Mouse (Mus musculus): ENCODE results near the gene Dst.

Dst gene

GRCm38 (mm10) chr1:33977832-33978231 is 69.8 kb downstream of the Dst start:
- no peak for DNase-seq (ENCODE audit: low spot score)

- DNase-seq (ENCODE audit: low spot score), result no peak
Measured at GRCm38 (mm10) chr1:33980420-33980819, 72.4 kb downstream of the Dst start.

DNA sequence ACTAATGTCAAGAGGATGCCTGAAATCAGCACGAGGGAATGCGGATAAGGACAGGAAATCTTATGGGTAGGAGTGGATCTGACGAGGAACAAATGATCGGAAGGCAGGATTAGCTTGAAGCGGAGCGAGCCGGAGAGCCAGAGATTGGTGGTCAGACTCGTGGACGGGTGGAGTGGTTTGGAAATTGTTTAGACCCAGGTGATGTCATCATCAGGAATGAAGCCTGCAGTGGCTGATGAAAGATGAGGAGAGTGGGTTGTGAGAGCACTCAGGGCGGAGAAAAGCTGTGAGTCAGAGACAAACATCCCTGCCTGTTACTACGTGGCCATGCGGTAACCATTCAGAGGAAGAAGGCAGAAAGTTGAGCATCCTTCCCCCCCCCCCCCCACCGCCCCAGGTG is 81.6 kb downstream of the Dst start:
- no peak for DNase-seq (ENCODE audit: low spot score)

GRCm38 (mm10) chr1:33991067-33991466 is 83.0 kb downstream of the Dst start:
- DNase-seq (ENCODE audit: low spot score), result no peak

DNA sequence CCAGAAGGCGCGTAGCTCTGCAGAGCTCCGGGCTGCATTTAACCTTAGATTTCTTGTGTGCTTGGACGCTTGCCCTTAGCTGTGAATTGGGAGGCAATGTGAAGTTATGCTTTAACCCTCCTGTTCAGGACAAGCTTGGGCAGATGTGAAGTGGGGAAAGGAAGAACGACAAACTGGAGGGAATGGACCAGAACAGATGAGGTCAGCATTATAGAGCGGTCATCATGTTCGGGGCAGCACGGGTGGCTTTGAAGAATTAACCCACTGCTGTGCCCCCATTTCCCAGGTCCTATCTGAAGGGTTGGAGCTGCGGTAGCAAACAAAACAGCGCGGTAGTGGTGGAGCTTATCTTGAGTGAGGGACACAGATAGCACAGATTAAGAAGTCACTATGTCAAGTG is 84.8 kb downstream of the Dst start:
- DNase-seq (ENCODE audit: low spot score), result no peak

- DNase-seq (ENCODE audit: low spot score), result no peak
Measured at GRCm38 (mm10) chr1:33994201-33994600, 86.2 kb downstream of the Dst start.

- no peak for DNase-seq (ENCODE audit: low spot score)
Measured at GRCm38 (mm10) chr1:33995386-33995785, 87.4 kb downstream of the Dst start.

DNA sequence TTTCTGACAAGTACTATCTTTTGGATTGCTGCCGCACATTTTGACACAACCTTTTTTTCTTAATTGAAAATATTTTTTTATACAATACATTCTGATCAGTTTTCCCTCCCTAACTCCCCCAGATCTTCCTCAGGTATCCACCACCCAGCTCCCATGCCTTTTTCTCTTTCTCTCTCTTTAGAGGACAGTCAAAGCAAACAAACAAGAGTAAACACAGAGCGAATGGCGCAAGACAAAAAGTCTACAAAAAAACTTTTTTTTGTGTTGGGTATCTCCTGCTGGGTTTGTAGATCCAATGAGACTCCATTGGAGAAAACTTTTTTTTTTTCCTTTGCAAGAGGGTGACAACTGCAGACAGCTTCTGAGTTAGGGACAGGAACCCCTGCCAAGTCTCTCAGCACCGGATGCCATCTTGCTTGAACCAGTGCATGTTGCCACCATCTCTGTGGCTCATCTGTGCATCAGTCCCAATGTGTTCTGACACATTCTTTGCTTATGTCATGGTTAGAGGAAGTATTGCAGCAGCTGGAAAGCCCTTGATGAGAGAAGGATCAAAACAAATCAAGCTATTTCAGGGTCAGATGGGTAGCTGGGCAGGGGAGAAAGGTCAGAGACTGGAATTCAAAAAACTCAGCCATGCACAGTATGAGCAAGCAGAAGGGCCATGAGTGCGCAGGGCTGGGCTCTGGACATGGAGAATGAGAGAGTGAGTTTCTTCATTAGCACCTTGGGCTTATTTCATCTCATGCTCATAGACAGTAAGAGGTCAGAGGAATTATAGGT is 88.3 kb downstream of the Dst start:
- no peak for DNase-seq (ENCODE audit: low spot score)

GRCm38 (mm10) chr1:34002321-34002720 is 94.3 kb downstream of the Dst start:
- DNase-seq (ENCODE audit: low spot score), result no peak

DNA sequence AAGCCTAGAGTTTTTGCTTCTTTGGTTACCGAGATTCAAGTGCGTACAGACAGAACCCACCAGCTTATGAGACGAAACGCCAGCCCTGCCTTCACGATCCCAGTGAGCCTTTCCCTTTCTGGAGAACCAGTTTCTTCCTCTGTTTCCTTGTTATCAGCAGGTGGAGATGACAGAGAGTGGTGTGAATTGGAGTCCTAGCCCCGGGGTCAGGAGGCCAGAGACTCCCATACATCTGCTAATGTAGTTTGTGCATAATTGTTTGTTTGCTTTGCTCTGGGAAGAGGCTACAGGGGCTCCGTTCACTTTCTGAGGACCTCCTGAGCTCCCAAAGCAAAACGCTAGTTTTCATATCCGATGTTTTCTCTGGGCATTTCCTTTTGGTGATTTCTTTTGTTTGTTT is 94.9 kb downstream of the Dst start:
- DNase-seq (ENCODE audit: low spot score), result no peak

DNA sequence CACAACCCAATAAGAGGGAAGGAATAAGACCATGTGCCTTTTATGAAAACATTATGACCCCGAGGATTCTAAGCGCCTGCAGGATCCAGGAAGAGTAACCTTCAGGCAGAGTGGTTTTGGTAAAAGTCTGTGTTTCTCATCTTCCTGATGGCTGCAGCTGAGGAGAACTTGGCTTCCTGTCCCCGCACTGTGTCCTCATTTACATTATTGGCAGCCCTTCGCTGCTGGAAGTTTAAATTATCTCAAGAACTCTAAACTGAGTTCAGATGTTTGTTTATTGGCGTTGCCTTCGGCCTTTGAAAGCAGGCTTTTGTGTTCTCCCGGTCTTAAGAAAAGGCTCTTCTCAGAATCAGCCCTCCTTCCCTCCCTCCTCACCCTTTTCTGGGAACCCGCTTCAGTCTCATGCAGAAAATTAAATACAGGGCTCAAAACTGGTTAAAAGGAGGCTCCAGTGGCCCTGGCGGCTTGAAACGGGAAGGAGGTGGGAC is 97.3 kb downstream of the Dst start:
- no peak for DNase-seq (ENCODE audit: low spot score)

GRCm38 (mm10) chr1:34005726-34006638 is 98.0 kb downstream of the Dst start:
- DNase-seq (ENCODE audit: low spot score), result peak; percentile 72

- DNase-seq (ENCODE audit: low spot score), result no peak
Measured at GRCm38 (mm10) chr1:34006828-34007361, 98.9 kb downstream of the Dst start.

GRCm38 (mm10) chr1:34007379-34007778 is 99.4 kb downstream of the Dst start:
- DNase-seq (ENCODE audit: low spot score), result no peak

DNA sequence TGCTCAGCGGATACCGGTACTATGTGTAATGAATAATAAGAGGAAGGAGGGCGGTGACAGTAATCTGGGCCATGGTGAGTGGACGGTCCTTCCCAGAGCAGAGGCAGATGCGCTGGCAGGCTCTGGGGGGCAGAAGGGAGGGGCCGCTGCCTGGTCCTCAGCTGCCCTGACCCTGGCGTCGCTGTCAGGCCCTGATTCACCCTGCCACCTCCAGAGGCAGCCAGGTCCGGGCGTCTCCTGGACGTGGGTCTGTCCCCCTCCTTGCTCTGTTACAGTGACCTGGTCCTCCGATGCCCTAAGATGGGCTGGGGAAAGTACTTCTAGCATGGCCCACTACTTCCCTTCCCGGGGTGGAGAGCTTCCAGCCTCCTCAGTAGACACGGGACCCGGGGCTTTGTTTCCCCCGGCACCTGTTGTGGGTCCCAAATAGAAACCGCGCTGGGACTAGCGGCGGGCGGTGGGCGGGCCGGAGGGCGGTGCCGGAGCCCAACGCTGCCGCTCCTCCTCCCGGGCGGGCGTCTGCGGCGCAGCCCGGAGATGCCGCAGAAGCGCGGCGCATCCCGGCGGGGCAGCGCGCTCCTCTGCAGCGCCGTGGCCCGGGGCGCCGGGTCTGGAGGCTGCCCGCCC is 103.1 kb downstream of the Dst start:
- no peak for DNase-seq (ENCODE audit: low spot score)

DNA sequence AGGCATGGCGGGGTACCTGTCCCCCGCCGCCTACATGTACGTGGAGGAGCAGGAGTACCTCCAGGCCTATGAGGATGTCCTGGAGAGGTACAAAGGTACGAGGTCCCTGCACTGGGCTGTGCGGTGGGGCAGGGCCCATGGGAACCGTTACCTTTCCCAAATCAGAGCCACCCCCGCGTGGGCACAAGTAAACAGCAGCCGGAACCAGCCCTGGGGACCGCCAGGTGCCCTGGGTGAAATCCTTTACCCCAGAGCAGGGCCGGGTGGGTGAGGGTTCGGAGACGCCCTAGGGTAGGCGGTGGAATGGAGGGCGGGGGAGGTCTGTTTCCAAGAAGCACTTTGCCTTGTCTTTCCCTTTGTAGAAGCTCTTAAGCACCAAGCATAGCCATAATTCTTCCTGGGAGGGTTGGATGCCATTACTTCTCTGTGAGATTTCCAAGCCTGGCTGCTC is 103.8 kb downstream of the Dst start:
- DNase-seq (ENCODE audit: low spot score), result no peak

GRCm38 (mm10) chr1:34013490-34013889 is 105.5 kb downstream of the Dst start:
- DNase-seq (ENCODE audit: low spot score), result no peak

GRCm38 (mm10) chr1:34016780-34017179 is 108.8 kb downstream of the Dst start:
- no peak for DNase-seq (ENCODE audit: low spot score)

DNA sequence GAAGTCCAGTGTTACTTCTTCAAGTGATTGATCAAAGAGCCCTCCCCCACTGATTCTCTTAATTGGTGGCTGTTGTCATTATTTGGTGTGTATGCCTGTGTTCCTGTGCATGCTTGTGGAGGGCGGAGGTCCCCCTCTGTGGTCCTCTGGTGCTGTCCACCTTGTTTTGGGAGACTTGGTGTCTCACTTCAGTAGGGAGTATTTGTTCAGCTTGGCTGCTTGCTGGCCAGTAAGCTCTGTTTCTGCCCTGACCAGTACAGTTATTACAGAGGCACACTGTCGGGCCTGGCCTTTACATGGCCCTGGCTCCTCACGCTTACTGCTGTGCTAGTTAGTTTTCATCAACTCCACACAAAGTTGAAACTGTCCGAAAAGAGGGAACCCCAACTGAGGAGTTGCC is 109.3 kb downstream of the Dst start:
- no peak for DNase-seq (ENCODE audit: low spot score)

DNA sequence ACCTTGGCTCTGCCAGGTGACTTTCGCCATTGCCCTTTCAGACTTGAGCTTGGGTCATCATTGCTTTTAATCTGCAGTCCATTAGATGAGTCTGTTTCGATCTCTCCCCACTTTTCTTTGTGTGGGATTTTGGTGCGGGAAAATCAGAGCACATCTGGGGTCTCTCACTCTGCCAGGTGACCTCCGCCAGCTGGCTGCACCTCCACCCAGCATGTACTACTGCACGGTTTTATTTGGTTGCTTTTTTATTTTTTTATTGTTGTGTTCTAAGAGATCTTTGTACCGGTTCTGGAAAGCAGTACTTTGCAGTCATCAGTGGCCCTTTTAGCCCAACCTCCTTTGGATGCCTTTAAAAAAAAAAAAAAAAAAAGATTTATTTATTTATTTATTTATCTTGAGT is 112.6 kb downstream of the Dst start:
- no peak for DNase-seq (ENCODE audit: low spot score)

DNA sequence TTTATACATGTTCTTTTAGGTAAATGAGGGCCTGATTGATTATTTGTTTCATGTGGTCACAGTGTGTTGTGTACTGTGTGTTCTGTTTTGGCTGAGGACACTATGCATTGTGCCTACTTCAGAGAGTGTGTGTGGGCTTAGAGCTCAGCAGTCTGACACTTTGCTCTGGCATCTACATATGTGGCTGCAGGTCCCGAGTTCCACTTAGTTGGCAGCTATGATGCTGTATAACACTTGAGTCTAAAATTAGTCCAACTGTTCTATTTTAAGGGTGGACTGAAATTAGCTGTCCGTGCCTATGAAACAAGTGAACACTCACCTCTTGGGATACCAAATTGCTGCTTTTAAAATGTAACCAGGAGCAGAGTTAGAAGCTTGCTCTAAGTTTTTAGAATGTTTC is 113.5 kb downstream of the Dst start:
- no peak for DNase-seq (ENCODE audit: low spot score)

DNA sequence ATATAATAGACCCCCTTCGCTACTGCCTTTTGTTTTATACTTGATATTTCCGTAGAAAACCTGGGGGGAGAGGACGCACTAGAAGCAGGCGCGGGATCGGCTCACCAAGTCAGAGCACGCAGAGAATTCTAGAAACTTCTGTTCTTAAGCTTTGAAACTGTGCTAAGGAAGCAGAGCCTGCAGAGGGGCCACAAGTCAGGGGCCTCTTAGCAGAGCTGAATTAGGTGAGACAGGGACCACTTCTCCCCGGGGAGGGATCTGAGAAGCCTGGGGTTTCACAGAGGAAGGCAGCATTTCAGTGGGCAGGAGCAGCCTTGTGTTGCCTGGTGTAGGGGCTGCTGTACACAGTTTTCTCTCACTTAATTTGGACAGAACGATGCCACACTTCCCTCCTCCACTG is 115.1 kb downstream of the Dst start:
- DNase-seq (ENCODE audit: low spot score), result no peak
